Mouse (Mus musculus) midbrain, postnatal 0 days (tissue): Measurements from ENCODE around the gene Skida1. TPM values are rescaled to one million over a fixed set of nuclear protein-coding genes. Genes with fewer than 3 reads are reported as not detected.
A peak's percentile ranks its signal among the peaks of the same experiment; 100 is the strongest.

ENCODE experiments used
- ATAC-seq: fragments of 200-750 bp; cut with Nextera tagmentation; 2 replicates; pipeline ENCODE4 v1.8.0; 2017; ENCODE audit warnings: moderate number of reproducible peaks, mild to moderate bottlenecking, moderate TSS enrichment, moderate library complexity; ENCODE audit not compliant: low FRiP score
- DNase-seq: peaks from one replicate; pipeline ENCODE4 v3.0.0-alpha.2; 2015; ENCODE audit warnings: low spot score
- H3K27ac ChIP-seq: fragments of 300-500 bp; sonication (generic); 2 replicates; pipeline ENCODE4 v1.5.1; 2014; ENCODE audit warnings: low read depth, mild to moderate bottlenecking, low read length, mixed read lengths
- H3K27me3 ChIP-seq: fragments of 300-500 bp; sonication (generic); 2 replicates; pipeline ENCODE4 v1.6.1; 2014; ENCODE audit warnings: low read length, control low read depth, mixed read lengths; ENCODE audit not compliant: insufficient read depth
- H3K36me3 ChIP-seq: fragments of 300-500 bp; sonication (generic); 2 replicates; pipeline ENCODE4 v1.6.1; 2014; ENCODE audit warnings: low read length, control low read depth, mixed read lengths; ENCODE audit not compliant: insufficient read depth
- H3K4me1 ChIP-seq: fragments of 300-500 bp; sonication (generic); 2 replicates; pipeline ENCODE4 v1.6.1; 2014; ENCODE audit warnings: mild to moderate bottlenecking, control low read depth, antibody characterized with exemption, low read length, mixed read lengths; ENCODE audit not compliant: insufficient read depth
- H3K4me2 ChIP-seq: fragments of 300-500 bp; sonication (generic); 2 replicates; pipeline ENCODE4 v1.6.1; 2014; ENCODE audit warnings: low read depth, mild to moderate bottlenecking, low read length, mixed read lengths; ENCODE audit not compliant: poor library complexity, severe bottlenecking
- H3K4me3 ChIP-seq: fragments of 300-500 bp; sonication (generic); 2 replicates; pipeline ENCODE4 v1.5.1; 2014; ENCODE audit warnings: low read depth, mild to moderate bottlenecking, low read length, moderate library complexity
- H3K9ac ChIP-seq: fragments of 300-500 bp; sonication (generic); replicated peaks from 2 replicates; pipeline ENCODE4 v1.6.1; 2014; ENCODE audit warnings: mild to moderate bottlenecking, low read length, moderate library complexity, mixed read lengths; ENCODE audit not compliant: poor library complexity, severe bottlenecking
- H3K9me3 ChIP-seq: fragments of 300-500 bp; sonication (generic); 2 replicates; pipeline ENCODE4 v1.6.1; 2016; ENCODE audit warnings: low read length, control low read depth
- CTCF ChIP-seq: IDR thresholded peaks from 2 replicates; pipeline ENCODE4 v1.5.1; 2016; ENCODE audit warnings: antibody characterized with exemption, mild to moderate bottlenecking
- WGBS: fragments of 180-500 bp; shearing (Covaris S2); extraction: QIAGEN DNeasy Blood & Tissue Kit; methylation state at CpG from one replicate; pipeline ENCODE4 v1.1.7; 2014; 5-methylcytosine and 5-hydroxymethylcytosine counted together
- polyA plus RNA-seq: library from polyadenylated mRNA; unstranded; fragments of >200 nt; fragmentation: Nextera tagmentation; extraction: Ambion mirVana; gene quantifications from 2 replicates; pipeline ENCODE4 v1.2.1, GENCODE M21; 2015
- total RNA-seq: library from RNA; depleted of rRNA; stranded (reverse); fragments of >200 nt; gene quantifications from 2 replicates; pipeline ENCODE4 v1.2.3, GENCODE M21; 2014

The Skida1 gene
- total and polyA plus RNA-seq, 2 experiments from 2014 or later, result 4.3 to 12.1 TPM

DNA sequence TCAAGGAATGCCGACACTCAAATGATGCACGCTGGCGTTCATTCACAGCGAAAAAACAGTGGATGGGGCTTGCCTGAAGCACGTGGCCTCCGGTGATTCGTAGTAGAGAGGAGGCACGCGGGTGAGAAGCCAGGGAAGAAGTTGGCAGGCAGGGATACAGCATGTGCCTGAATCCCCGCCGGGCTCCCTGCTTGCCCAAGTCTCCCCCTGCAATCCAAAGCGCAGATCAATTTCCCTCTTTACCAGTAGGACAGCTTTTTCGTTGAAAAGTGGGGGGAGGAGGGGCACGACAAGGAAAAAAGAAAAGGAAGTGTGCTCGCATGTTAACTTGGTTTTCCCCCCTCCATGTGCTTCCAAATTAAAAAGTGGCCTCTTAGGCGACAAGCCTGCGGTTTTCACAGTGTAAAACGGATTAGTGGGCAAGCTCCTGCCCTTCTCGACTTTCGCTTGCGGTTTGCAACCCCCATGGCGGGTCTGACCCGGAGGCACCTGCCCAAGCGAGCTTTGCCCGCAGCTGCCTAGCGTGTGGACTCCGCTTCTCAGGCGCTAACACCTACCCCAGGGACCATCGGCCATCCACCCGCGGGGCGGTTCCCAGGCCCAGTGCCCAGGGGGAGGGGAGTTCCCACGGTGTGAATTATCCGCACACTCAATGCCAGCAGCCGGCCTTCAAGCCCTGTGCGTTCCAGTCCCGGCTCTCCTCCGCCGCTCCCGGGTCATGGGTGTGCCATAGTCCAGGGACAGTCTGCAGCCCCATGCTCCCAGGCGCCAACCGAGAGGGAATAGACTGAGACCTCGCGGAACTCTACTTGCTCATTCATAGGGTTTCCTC lies 22.5 kb downstream of the Skida1 start:
- Histone ChIP-seq H3K9me3 (no peaks in the 10 kb centered on the region), H3K27ac (no peak overlapping the region), H3K27me3 (peaks cover 4% of the 10 kb centered on the region; the same call in 1 of the 2 replicates), H3K4me1 (peaks cover 10% of the 10 kb centered on the region; the same call in 1 of the 2 replicates), H3K9ac (peak overlapping the region; percentile 50), H3K4me2 (peak overlapping the region; percentile 88), H3K36me3 (no peaks in the 10 kb centered on the region), H3K4me3 (peak overlapping the region; percentile 65)
- no peak; the same call in none of the 2 replicates for TF ChIP-seq CTCF
- WGBS, result under 1% methylated on average over 44 of the region's 44 CpGs
- DNase-seq (peak; percentile 68), ATAC-seq (no peak)

DNA sequence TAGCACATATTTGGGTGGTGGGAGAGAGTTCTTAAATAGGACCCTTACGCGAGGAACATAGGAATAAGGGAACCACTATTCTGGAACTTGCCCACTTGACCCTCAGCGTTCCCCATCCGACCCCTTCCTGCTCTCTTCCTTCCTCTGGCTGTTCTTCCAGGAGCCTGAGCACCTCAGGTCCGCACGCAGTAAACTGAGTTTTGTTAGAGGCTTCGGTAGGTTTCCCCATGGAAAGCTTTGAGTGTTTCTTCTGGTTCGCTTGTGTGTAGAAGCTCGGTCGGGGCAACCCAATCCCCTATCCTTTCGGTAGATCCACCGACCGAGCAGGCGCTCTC lies 23.1 kb downstream of the Skida1 start:
- DNase-seq (no peak), ATAC-seq (no peak)
- WGBS, result 2% methylated on average over 14 of the region's 14 CpGs
- Histone ChIP-seq H3K9me3 (no peaks in the 10 kb centered on the region), H3K36me3 (no peaks in the 10 kb centered on the region), H3K4me3 (peak overlapping the region; percentile 65), H3K27ac (no peak overlapping the region), H3K4me2 (peak overlapping the region; percentile 88), H3K9ac (no peak overlapping the region; the same call in 1 of the 2 replicates), H3K27me3 (peaks cover 4% of the 10 kb centered on the region; the same call in 1 of the 2 replicates), H3K4me1 (peaks cover 9% of the 10 kb centered on the region; the same call in 1 of the 2 replicates)
- TF ChIP-seq CTCF, result no peak

DNA sequence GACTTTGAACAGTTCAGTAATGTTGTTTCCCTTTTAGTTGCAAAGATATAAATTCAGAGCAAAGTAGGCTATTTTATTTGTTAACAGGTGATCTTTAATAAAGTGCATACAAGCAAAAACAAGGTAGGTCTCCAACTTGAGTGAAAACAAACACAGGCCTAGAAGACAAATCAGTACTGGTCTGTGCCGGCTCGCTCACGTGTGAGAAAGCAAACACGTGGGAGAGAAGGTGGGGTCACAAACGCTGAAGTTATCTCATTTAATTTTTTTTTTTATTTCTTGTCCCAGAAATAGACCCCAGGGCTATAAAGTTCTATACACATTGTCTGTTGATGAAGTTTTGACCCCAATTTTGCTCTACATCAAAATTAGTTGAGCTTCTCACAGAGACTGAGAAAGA lies 23.7 kb downstream of the Skida1 start:
- no peak for TF ChIP-seq CTCF
- no peak overlapping the region for H3K27ac ChIP-seq
- peaks cover 4% of the 10 kb centered on the region; the same call in 1 of the 2 replicates for H3K27me3 ChIP-seq
- 51% methylated on average over 5 of the region's 5 CpGs for WGBS
- H3K4me2 ChIP-seq, result no peak overlapping the region
- H3K9ac ChIP-seq, result no peak overlapping the region
- ATAC-seq (no peak), DNase-seq (no peak)
- no peak overlapping the region for H3K4me3 ChIP-seq
- H3K4me1 ChIP-seq, result peaks cover 9% of the 10 kb centered on the region; the same call in 1 of the 2 replicates
- no peaks in the 10 kb centered on the region for H3K9me3 ChIP-seq
- H3K36me3 ChIP-seq, result no peaks in the 10 kb centered on the region

DNA sequence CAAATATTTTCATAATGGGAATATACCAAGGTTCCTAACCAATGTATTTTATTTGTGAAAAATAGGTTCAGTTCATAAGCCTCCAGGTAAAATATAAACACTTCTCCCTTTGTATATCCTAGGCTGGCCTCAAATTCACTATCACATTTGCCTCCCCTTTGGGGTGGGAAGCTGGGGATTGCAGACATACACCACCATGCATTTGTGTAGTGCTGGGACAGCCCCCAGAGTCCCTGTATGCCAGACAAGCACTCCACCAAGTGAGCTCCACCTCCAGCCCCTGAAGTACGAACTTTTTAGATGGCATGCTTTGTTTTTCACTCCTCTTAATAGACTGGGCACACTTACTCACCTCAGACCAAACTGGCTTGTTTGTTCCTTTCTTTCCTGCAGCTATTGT lies 26.0 kb downstream of the Skida1 start:
- DNase-seq (no peak), ATAC-seq (no peak)
- H3K9me3 ChIP-seq, result no peaks in the 10 kb centered on the region
- H3K36me3 ChIP-seq, result no peaks in the 10 kb centered on the region
- peaks cover 9% of the 10 kb centered on the region; the same call in 1 of the 2 replicates for H3K4me1 ChIP-seq
- TF ChIP-seq CTCF, result no peak
- no peak overlapping the region for H3K27ac ChIP-seq
- H3K4me3 ChIP-seq, result no peak overlapping the region
- WGBS, result 68% methylated on average over 1 of the region's 1 CpGs
- no peak overlapping the region for H3K9ac ChIP-seq
- no peak overlapping the region for H3K4me2 ChIP-seq
- H3K27me3 ChIP-seq, result peaks cover 4% of the 10 kb centered on the region; the same call in 1 of the 2 replicates

DNA sequence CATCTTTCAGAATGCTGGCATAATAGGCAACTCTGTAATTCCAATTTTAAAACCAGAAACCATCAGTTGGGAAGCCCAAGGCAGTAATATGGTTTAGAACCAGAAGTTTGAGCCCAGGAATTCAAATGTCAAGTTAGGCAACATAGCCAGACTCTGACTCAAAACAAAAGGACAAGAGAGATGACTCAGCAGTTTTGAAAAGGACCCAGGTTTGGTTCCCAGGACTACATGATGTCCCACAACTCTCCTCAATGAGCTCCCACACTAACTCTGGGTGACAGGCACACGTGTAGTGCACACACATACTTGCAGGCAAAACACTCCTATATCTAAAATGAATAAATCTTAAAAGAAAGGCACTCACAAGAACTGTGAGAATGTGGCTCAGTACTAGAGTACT lies 29.7 kb downstream of the Skida1 start:
- WGBS, result 85% methylated on average over 1 of the region's 1 CpGs
- H3K9ac ChIP-seq, result no peak overlapping the region
- no peaks in the 10 kb centered on the region for H3K9me3 ChIP-seq

DNA sequence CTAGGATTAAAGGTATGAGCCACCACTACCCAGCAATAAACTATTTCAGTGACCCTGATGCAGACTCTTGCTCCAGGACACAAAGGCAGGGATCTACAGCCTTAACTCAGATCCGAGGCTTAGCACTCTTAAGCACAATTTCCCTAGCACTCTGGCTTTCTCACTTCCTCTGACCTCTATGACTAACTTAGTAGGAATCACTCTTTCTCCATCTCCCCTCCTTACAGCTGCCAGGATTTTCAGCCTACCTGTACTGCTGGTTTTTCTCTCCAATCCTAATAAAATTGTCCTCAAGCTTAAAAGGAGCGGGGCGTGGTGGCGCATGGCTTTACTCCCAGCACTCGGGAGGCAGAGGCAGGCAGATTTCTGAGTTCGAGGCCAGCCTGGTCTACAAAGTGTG lies 31.5 kb downstream of the Skida1 start:
- no peak for TF ChIP-seq CTCF
- ATAC-seq (no peak), DNase-seq (no peak)
- 95% methylated on average over 6 of the region's 6 CpGs for WGBS
- Histone ChIP-seq H3K27me3 (no peaks in the 10 kb centered on the region), H3K9me3 (no peaks in the 10 kb centered on the region), H3K36me3 (no peaks in the 10 kb centered on the region), H3K4me3 (no peak overlapping the region), H3K4me2 (no peak overlapping the region), H3K9ac (no peak overlapping the region), H3K27ac (no peak overlapping the region), H3K4me1 (no peaks in the 10 kb centered on the region)

More for the DNA sequence above, 29.7 kb downstream of the Skida1 start:
- Histone ChIP-seq H3K4me1 (no peaks in the 10 kb centered on the region), H3K36me3 (no peaks in the 10 kb centered on the region), H3K27me3 (no peaks in the 10 kb centered on the region), H3K4me2 (no peak overlapping the region), H3K4me3 (no peak overlapping the region), H3K27ac (no peak overlapping the region)
- DNase-seq (no peak), ATAC-seq (no peak)
- no peak for TF ChIP-seq CTCF
